Mouse (Mus musculus) v-Abl transformed pro-B cells (cell line): Measurements from ENCODE around the gene Sar1b.

Experiments used
- in situ Hi-C, 2 experiments: fragments of 400-800 bp; cut with MboI; formaldehyde crosslinking; loops; one replicate each; pipeline ENCODE4 v1.15.1; 2025; ENCODE audit not compliant: unreplicated experiment in 2 of 2

The Sar1b gene

DNA sequence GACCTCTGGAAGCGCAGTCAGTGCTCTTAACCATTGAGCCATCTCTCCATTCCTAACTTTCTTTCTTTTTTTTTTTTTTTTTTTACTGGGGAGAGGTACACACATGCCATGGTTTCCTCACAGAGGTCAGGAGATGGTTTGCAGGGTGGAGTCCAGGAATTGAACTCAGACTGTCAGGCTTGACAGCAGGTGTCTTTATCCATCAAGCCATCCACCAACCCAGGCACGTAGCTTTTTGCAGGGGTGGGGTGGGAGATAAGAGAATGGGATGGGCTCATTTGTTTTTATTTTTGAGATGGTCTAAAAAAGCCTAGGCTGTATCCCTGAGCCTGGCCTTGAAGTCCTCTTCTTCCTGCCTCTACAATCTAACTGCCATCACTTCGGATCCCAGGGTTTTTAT lies 12.0 kb downstream of the Sar1b start:
- in situ Hi-C loops = no loop called here

DNA sequence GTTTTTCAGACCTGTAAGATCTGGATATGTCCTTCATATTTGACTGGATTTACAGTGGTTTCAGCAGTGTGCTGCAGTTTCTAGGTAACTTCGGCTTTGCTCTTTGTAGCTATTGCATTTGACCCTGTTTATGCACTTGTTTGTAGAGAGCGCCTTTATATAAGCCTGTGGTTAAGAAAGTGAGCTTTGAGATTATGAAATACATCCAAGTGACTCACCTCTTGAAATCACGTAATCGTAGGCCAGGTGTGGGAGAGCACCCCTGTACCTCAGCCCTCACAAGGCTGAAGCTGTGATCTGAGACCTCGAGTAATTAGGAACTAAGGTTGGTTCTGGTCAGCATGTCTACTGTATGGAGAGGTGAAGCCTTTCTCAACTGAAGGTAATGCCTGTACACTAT lies 14.0 kb downstream of the Sar1b start:
- in situ Hi-C loops = no loop called here

DNA sequence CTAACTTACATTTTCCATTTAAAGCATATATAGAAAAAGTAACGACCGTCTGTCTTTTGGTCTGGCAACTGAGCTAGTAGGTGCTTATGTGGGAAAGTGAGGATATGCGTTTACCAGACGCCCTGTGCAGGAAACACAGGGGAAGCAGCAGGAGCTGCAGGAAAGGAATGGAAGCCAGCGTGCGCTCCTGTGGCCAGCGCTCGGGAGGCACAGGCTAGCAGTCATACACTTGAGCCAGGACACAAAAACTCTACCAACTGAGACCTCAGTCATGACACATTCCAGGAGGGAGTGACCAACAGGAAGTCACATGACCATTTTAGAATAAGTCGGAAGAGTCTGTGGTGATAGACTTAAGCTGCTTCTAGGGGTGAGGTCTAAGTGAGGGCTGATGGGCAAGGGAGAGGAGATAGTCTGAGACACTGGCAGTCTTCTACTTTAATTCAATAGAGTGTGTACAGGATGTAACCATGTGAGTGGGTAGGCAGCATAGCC lies 17.3 kb downstream of the Sar1b start:
- in situ Hi-C loops = no loop called here

DNA sequence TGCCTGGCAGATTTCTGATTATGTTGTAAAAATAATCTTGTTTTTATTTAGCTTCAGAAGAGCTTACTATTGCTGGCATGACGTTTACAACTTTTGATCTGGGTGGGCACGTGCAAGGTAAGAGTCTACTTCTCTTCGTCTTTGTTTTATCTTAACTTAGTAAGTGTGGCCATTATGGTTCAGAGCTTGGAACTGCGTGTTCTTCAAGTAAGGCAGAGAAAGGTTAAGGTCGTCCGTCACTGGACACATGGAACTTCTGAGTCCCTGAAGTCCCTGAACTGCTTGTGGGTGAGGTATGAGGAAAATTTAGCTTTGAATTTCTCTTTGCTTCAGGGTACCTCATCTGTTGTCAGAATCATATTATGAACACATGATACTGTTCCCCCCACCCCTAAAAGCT lies 19.2 kb downstream of the Sar1b start:
- in situ Hi-C loops = no loop called here

DNA sequence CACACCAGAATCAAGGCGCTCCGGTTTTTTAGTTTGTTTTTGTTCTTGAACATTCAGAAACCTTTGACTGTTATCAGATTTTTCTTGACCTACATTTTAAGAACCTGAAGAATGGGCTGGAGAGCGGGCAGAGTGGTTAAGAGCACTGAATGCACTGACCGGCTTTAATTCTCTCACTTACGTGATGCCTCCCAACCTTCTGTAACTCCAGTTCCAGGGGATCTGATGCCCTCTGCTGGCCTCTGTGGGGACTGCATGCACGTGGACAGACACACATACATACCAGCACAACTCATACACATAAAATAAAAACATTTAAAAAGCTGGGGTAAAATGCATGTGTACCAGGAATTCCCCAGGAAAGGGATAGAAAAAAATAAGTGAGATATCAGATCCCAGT lies 22.4 kb downstream of the Sar1b start:
- in situ Hi-C loops = loop anchor here in 1 of 2 experiments (5.0 kb wide), 1 partner anchor 169 kb away; the partner anchor contains the start of gene Nhp2

DNA sequence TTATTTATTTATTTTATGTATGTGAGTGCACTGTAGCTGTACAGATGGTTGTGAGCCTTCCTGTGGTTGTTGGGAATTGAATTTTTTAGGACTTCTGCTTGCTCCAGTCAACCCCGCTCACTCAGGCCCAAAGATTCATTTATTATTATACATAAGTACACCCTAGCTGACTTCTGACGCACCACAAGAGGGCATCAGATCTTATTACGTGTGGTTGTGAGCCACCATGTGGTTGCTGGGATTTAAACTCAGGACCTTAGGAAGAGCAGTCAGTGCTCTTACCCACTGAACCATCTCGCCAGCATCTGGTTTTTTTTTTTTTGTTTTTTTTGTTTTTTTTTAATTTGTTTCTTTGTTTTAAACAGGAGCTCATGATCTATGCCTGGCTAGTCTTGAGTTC lies 26.2 kb downstream of the Sar1b start:
- in situ Hi-C loops = loop anchor here in 1 of 2 experiments (5.0 kb wide), 1 partner anchor 172 kb away; the partner anchor contains the start of gene Nhp2

DNA sequence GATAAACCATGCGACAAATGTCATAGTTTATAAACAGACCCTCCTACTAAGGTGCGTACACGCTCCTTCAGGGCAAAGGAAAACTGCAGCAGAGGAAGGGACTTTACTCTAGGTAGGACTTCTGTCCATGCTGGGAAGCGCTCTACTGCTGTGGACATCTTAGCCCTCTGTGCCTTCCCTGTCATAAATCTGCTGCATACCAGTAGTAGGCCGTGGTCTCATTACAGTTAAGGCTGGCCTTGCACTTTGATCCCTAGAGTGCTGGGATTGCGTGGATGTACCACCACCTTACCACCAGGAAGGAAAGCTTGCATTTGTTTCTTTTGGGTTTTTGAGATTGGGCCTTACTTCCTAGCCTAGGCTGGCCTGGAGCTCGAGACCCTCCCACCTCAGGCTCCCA lies 27.2 kb downstream of the Sar1b start:
- in situ Hi-C loops = no loop called here

DNA sequence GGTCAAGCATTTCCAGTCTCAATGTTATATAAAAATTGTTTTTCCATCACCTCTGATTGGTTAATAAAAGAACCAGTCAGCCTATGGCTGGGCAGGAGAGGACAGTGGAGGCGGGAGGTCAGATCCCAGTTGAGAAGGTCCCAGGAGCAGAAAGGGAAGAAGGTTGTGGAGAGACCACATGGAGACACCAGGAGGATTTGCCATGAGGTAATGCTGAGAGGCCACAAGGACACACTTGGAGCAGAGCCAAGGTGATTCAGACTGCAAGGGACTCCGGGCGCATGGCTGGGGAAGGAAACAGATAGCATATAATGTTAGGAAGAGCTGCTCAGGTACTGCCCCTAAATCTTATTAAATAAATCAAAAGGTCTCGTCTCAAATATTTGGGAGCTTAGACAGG lies 32.8 kb downstream of the Sar1b start:
- in situ Hi-C loops = no loop called here

DNA sequence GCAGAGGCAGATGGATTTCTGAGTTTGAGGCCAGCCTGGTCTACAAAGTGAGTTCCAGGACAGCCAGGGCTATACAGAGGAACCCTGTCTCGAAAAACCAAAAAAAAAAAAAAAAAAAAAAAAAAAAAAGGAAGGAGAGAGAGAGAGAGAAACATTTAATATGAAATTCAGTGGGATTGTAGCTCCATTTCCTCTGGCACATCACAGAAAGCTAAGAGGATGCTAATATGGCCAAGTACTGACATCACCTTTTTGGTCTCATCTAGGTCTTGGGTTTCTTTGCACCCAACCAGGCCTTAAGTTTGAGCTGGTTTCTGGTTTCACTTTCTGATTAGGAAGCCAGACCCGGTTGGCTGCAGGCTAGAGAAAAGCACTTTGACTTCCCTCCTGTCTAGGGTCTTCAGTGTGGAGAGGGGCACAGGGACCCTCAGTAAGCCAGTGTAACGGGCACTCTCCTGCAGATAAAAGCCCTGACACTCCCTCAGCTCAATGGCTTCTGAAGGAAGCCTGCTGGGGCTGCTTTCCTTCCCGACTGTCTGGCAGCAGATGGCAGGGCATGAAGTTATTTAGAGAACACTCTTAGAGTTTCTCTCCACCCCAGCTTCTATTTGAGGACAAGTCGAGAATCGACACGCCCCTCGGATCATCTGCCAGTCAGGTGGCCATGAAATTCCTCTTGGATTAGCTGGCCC lies 37.3 kb downstream of the Sar1b start:
- in situ Hi-C loops = loop anchor here in 1 of 2 experiments (25.0 kb wide), 1 partner anchor 537 kb away; no protein-coding TSS in a partner anchor

DNA sequence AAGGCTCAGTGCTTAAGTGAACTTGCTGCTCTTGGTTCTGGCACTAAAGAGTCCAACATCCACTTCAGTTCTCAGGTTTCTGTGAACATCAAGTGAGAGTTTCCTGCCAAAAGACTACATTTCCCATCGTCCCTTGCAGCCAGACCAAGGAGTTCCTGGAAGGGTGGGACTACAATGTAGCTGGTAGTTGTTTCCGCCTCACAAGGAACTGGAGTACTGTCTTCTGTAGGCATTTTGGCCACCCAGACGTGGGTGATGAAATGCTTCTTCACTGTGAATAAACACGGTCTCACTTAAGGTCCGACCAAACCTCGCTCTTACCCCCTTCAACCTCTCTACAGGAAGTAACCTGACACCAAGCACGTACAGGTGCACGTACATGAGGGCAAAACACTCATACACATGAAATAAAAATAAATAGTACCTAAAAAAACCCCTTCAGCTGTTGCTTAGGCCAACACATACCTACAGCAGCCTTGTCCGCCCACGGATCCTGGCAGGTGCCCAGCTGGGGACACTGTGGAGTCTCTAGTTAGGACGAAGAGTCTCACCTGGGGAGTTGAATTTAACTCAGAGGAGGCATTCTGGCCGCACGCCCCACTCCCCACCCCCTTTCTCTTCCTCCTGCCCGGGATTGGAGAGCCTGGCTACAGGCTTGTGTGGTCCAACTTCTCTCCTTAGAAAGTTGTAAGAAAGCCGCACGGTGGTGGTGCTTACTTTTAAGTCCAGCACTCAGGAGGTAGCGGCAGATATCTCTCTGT lies 41.9 kb downstream of the Sar1b start:
- in situ Hi-C loops = loop anchor here in 1 of 2 experiments (25.0 kb wide), 1 partner anchor 532 kb away; no protein-coding TSS in a partner anchor

DNA sequence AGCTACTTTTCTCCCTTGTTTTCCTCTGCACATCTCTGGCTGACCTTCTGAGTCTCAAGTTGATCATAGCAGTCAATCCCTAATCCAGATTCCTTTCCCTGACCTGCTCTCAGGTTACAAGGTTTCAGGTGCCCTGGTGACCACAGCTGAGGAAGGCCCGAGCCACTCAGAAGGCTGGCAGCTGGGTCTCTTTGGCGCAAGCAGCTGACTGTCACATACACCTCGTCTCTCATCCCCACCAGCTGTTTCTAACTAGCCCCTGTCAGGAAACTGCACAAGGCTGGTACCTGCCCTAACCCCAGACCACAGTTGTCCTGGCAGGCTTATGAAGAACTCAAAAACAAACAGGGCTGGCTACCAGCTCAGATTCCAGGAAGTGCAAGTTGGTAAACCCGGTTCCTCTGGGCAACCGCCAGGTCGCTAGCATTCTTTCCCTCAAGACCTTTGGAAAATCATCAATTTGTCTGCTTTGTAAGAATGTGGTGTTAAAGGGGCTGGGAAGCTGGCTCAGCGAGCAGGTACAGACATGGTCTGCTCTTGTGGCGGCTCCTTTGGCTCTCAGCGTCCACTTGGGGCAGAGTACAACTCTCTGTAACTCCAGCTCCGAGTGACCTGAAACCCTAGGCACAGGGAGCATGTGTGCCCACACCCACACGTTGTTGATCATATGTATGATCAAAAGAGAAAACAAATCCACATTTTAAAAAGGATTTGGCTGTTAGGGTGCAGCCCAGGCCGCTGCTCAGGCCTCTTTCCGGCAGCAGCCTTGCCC lies 43.8 kb downstream of the Sar1b start:
- in situ Hi-C loops = loop anchor here in 1 of 2 experiments (25.0 kb wide), 1 partner anchor 530 kb away; no protein-coding TSS in a partner anchor

DNA sequence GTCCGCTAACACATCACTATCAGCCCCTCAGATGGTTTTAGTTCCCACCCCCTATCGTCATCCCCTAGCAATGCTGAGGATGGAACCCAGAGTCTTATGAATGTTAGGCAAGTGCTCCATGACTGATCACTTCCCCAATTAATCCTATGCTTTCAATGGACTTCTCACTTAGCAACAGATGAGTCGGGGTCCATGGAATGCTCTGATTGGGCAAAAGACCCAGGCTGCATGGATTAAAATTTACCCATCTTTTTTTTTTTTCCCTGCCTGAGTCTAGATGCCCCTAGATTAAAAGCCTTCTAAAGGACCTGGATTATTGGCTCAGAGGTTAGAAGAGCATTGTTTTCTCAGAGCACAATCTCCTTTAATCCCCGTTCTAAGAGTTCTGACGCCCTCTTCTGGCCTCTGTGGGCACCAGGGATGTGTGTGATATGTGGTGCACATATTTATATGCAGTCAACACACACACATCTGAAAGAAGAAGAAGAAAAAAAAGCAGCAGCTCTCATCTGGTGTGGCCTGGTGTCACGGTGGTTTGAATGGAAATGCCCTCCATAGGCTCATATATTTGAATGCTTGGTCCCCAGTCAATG lies 46.2 kb downstream of the Sar1b start:
- in situ Hi-C loops = loop anchor here in 1 of 2 experiments (25.0 kb wide), 1 partner anchor 528 kb away; no protein-coding TSS in a partner anchor

DNA sequence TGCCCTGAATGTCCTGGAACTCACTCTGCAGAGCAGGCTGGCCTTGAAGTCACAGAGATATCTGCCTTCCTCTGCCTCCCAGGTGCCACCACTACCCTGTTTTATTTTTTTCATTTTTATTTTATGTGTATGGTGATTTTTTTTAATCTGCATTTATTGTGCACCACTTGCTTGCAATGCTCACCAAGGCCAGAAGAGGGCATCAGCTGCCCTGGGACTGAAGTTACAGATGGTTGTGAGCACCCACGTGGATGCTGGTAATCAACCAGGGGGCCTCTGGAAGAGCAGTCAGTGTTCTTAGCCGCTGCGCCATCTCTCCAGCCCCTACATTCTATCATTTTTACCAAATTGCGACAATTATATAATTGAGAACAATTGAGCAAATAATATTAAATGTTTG lies 47.7 kb downstream of the Sar1b start:
- in situ Hi-C loops = loop anchor here in 1 of 2 experiments (25.0 kb wide), 1 partner anchor 526 kb away; no protein-coding TSS in a partner anchor

DNA sequence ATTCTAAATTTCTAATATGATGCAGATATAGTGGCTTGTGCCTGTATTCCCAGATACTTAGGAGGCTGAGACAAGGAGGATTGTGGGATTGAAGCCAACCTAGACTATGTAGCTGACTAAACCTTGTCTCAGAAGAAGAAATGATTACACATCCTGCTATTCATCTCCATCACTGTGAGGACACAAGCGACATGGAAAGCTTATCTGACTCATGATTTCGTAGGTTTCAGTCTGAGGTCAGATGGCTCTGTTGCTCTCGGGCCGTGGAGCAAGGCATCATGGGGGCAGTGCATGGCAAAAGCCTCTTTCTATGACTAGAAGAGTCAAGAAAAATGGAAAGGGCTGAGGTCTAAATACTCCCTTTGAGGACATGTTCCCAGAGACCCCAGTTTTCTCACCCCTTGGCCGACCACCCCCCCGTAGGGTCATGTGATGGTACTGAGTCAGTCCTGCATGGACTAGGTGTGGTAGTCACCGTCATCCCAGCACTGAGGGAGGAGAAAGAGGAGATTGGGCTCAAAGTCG lies 48.6 kb downstream of the Sar1b start:
- in situ Hi-C loops = loop anchor here in 1 of 2 experiments (25.0 kb wide), 1 partner anchor 525 kb away; no protein-coding TSS in a partner anchor

DNA sequence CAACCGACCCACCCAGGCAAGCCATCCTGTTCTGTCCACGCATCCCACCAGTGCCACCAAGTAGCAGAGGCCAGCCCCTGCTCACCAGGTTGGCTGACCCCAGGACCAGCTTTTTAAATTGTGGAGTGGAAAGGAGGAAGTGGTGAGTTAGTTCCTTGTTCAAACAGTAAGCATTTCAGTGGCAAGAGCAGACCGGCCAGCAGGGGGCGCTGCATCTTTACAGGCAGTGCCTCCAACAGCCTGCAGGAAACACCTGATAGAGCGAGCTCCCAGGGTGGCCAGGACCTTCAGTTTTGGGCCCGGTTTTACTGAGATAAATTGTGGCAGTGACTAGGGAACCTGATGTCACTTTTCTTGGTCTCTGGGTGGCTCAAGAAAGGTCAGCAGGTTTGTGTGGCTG lies 54.3 kb downstream of the Sar1b start:
- in situ Hi-C loops = loop anchor here (5.0 to 25.0 kb wide), 4 partner anchors 35 to 520 kb away; partner anchors contain the start of gene Cdkn2aipnl (in 1 of the 2)

DNA sequence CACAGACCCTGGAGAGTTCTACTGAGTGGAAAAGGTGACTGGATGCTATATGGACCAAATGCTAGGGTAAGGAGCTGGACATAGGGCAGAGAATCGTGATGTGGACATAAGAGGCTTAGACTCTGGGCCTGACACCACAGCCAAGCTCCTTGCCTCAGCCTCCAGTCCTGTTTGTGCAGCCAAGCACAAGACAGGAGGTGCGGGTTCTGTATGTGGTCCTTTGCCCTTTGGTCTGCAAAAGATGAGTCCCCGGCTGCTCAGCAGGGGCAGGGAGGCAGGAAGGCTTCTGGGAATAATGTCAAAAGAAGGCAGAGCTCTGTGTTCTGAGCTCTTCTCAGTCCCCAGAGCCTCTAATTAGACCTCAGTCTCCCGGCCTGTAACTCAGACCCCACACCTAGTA lies 55.4 kb downstream of the Sar1b start:
- in situ Hi-C loops = loop anchor here (5.0 to 25.0 kb wide), 4 partner anchors 33 to 518 kb away; partner anchors contain the start of gene Cdkn2aipnl (in 1 of the 2)

DNA sequence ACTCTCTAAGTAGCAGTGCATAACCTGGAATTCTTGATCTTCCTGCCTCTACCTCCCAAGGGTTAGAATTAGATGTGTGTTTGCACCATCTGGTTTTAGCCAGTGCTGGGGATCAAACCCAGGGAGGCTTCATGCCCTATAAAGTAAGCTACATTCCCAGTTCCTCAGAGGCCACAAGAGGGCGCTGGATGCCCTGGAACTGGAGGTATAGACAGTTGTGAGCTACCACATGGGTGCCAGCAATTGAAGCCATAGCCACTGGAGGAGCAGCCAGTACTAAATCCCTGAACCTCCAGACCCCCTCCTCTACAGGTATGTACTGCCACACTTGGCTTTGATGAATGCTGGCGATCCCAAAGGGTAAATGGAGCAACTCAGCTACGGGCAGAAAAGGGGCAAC lies 56.5 kb downstream of the Sar1b start:
- in situ Hi-C loops = loop anchor here (5.0 to 25.0 kb wide), 7 partner anchors 32 to 525 kb away; partner anchors contain the start of gene Cdkn2aipnl (in 1 of the 2)

DNA sequence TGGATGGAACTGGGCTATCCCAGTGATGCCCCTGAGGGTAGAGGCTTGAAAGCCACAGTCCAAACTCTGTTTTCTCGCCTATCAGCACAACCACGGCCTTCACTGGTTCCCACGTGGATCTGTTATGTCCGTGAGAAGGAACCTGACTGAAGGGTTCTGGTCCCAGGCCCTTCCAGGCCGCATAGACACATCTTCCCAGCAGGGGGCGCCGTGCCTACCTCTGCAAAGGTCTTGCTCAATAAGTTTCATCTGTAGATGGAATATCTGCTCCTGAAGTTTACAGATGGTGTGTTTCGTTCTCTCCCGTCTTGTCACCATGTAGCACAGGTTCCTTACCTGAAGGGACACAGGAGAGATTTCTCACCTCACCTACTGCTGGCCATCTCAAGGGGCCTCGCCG lies 57.4 kb downstream of the Sar1b start:
- in situ Hi-C loops = loop anchor here (5.0 to 25.0 kb wide), 4 partner anchors 151 to 524 kb away; no protein-coding TSS in a partner anchor

DNA sequence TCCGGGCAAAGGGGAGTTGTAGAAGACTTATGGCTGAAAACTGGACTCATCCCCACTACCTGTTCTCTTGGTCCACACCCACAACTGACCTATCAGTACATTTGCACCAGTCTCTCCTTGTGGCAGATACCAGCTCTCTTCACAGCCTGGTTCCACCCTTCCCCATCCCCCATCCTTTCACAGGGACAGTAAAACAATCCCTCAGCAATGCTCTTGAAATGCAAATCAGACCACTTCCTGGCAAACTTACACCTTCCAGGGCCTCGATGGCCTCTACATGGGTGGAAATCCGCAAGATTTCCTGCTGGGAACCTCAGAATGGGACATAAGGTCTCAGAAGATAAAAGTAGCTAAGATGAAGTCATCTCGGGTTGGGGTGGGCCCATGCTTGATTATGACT lies 59.2 kb downstream of the Sar1b start:
- in situ Hi-C loops = loop anchor here (5.0 to 25.0 kb wide), 4 partner anchors 150 to 522 kb away; no protein-coding TSS in a partner anchor
